Mouse (Mus musculus): ENCODE results near the gene Gm8362.
"Not testable (repeated sequence)": the region's sequence is repeated elsewhere in the genome, so short reads cannot be mapped to it uniquely, and the experiment has no call there.

The Gm8362 gene

GRCm38 (mm10) chr14:6774311-6774710, at the start of gene Gm8362:
TSS of gene Gm8362 (minus strand) at chr14:6774411.
- in situ Hi-C loops (cut with MboI, MseI), result loop anchor here (25.0 kb wide), 1 partner anchor 1013 kb away; the partner anchor contains the start of gene Gm26661

- in situ Hi-C loops (cut with MboI, MseI), result loop anchor here (10.0 kb wide), 2 partner anchors 618 to 1148 kb away; no protein-coding TSS in a partner anchor
Observed at GRCm38 (mm10) chr14:6823297-6823696, 49.1 kb upstream of the Gm8362 start.

DNA sequence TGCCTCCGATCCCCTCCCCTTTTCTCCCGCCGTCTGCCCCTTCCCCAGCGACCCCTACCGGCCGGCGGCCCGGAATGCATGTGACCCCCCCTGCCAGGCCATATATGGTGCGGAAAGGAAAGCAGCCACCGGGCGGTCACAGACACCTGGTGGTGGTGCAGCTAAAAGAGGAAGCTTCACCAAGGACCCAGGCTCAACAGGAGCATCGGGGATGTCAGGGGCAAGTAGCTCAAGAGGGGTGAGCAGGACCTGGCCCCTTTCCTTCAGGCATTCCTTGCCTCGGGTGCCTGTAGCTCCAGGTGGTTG, 17.0 kb downstream of the Gm8362 start:
- in situ Hi-C loops (cut with MboI, MseI), result loop anchor here (10.0 to 25.0 kb wide), 2 partner anchors 558 to 1030 kb away; partner anchors contain the start of genes Gm26661 and Gm3739

DNA sequence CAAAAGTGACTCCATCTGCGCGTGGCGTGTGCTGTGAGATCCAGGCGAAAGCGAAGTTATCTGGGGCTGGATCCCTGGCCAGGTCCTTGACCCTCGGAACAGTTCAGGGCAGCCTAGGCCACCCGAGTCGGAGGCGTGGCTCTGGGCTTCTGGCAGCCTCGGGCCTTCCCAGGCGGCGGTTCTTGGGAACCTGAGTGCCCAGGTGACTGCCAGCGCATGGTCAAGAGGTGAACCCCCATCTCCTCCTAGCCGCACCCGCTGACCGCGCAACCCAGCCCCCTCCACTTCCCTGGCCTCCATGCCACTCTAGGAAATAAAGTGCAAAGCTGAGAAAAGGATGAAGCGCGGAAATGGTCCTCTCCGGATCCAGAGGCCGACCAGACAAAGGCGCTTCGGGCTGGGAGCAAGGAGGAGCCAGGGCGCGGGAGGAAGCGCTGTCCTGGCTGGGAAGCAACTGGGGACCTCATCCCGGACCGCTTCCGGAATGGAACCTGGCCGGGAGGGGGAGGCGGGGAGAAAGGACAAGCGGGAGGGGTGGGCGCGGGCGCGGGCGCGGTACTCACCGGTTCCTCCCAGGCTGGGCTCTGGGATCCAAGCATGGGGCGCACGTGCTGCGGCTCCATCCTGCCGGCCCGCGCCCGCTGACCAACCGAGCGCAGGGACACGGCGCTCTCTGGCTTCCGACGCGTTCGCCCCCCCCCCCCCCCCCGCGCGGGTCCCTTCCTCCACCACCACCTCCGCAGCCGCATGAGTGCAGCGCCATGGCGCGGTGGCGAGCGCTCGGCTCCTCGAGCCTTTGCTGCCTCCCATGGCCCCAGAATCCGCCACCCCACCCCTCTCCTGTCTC, 17.6 kb downstream of the Gm8362 start:
- in situ Hi-C loops (cut with MboI, MseI), result loop anchor here (10.0 to 25.0 kb wide), 2 partner anchors 558 to 1031 kb away; partner anchors contain the start of genes Gm26661 and Gm3739

DNA sequence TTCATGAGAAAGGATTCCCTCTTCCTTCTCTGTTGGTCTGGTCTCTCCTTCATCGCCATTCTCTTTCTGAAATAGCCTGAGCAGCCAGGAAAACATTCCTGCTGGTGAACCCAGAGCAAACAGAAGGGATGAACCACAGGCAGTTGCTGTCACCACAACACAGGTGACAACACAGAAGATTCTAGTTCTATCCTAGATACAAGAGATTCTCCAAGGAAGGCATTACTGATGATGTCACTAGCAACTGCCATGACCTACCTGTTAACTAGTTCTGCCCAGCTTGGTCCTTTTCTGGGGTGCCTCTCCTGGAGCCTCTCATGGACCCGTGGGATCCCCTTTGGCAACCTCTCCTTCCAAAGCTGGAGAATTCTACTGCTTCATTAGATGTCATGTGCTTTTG, 32.0 kb downstream of the Gm8362 start, which contains the start of gene Gm3636:
Gm3636 (minus strand) TSS at position 101 of the 400 bp plus-strand sequence.
- in situ Hi-C loops (cut with MboI, MseI), result not testable (repeated sequence)

DNA sequence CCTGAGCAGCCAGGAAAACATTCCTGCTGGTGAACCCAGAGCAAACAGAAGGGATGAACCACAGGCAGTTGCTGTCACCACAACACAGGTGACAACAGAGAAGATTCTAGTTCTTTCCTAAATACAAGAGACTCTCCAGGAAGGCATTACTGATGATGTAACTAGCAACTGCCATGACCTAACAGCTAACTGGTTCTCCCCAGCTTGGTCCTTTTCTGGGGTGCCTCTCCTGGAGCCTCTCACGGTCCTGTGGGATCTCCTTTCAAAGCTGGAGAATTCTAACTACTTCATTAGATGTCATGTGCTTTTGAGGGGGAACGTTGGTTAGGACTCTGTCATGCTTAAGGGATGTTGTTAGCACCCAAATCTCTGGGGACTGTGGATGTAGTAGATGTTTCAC, 54.1 kb downstream of the Gm8362 start, which contains the start of gene Gm8050:
Gm8050 (minus strand) TSS at position 101 of the 400 bp plus-strand sequence.
- in situ Hi-C loops (cut with MboI, MseI), result loop anchor here (25.0 kb wide), 1 partner anchor 717 kb away; no protein-coding TSS in a partner anchor

All from T-helper 1 cell (primary cell).